Mouse (Mus musculus) midbrain, embryonic 12.5 days (tissue): Measurements from ENCODE around the gene Gm8909. TPM values are rescaled to one million over a fixed set of nuclear protein-coding genes. Genes with fewer than 3 reads are reported as not detected.
"Not testable (repeated sequence)": the region's sequence is repeated elsewhere in the genome, so short reads cannot be mapped to it uniquely, and the experiment has no call there.

Experiments
- ATAC-seq: fragments of 200-750 bp; cut with Nextera tagmentation; 2 replicates; pipeline ENCODE4 v1.8.0; 2017; ENCODE audit warnings: low read depth, moderate TSS enrichment, moderate library complexity; ENCODE audit not compliant: low FRiP score
- H3K27ac ChIP-seq: fragments of 300-500 bp; sonication (generic); replicated peaks from 2 replicates; pipeline ENCODE4 v1.5.1; 2016; ENCODE audit warnings: mild to moderate bottlenecking
- H3K27me3 ChIP-seq: fragments of 300-500 bp; sonication (generic); 2 replicates; pipeline ENCODE4 v1.6.1; 2016; ENCODE audit warnings: mild to moderate bottlenecking
- H3K36me3 ChIP-seq: fragments of 300-500 bp; sonication (generic); 2 replicates; pipeline ENCODE4 v1.6.1; 2016
- H3K4me1 ChIP-seq: fragments of 300-500 bp; sonication (generic); 2 replicates; pipeline ENCODE4 v1.6.1; 2016
- H3K4me2 ChIP-seq: fragments of 300-500 bp; sonication (generic); replicated peaks from 2 replicates; pipeline ENCODE4 v1.6.1; 2016; ENCODE audit warnings: mild to moderate bottlenecking, moderate library complexity
- H3K4me3 ChIP-seq: fragments of 300-500 bp; sonication (generic); 2 replicates; pipeline ENCODE4 v1.5.1; 2016; ENCODE audit warnings: mild to moderate bottlenecking
- H3K9ac ChIP-seq: fragments of 300-500 bp; sonication (generic); replicated peaks from 2 replicates; pipeline ENCODE4 v1.6.1; 2016; ENCODE audit warnings: mild to moderate bottlenecking, moderate library complexity
- H3K9me3 ChIP-seq: fragments of 300-500 bp; sonication (generic); 2 replicates; pipeline ENCODE4 v1.6.1; 2016; ENCODE audit warnings: mild to moderate bottlenecking
- WGBS: fragments of 180-500 bp; shearing (Covaris S2); methylation state at CpG from one replicate; pipeline ENCODE4 v1.1.7; 2016; 5-methylcytosine and 5-hydroxymethylcytosine counted together
- polyA plus RNA-seq: library from polyadenylated mRNA; unstranded; fragments of >200 nt; fragmentation: Nextera tagmentation; extraction: Ambion mirVana; gene quantifications from 2 replicates; pipeline ENCODE4 v1.2.1, GENCODE M21; 2016

The Gm8909 gene
- polyA plus RNA-seq, 1 experiment from 2014 or later, result not detected

DNA sequence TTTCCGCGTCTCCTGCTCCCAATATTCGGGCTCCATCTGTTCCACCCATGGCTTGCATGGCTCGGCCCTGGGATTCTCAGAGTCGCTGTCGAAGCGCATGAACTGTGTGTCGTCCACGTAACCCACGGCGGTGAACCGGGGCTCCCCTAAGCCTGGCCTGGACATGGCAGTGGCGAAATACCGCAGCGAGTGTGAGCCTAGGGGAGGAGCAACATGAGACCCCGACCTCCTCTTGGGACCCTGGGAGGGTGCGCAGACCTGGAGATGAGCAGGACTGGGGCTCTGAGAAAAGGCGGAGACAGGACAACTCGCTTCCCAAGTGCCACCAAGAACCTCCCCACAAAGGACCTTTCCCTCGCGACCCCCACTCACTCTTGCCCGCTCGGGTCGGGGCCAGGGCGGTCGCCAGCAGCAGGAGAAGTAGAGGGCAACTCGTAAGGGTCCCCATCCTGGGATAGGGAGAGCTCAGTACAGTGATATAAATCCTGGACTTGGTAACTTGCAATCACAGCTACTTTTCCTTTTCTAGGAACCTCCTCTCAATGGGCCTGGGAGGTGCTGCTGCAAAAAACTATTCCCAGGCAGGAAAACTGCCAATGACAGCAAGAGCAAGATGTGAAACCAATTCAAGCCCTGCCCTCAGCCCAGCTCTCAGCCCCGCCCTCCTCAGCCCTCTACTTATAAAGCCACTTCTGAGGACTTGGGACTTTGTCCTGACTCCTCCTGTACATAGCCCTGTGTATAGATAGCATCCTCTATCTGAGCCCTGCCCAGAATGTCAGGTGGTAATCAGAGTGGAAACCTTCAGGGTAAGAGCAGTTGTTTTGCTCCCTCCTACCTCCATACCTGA lies 39.1 kb downstream of the Gm8909 start, which contains the start of gene Gm7030:
Gm7030 (minus strand) TSS at position 458 of the 850 bp plus-strand sequence.
- H3K27me3 ChIP-seq, H3K9me3 ChIP-seq, ATAC-seq, H3K4me1 ChIP-seq, H3K4me3 ChIP-seq, H3K27ac ChIP-seq, H3K9ac ChIP-seq, H3K4me2 ChIP-seq, H3K36me3 ChIP-seq: not testable (repeated sequence)
- WGBS, result 28% methylated on average over 28 of the region's 28 CpGs

DNA sequence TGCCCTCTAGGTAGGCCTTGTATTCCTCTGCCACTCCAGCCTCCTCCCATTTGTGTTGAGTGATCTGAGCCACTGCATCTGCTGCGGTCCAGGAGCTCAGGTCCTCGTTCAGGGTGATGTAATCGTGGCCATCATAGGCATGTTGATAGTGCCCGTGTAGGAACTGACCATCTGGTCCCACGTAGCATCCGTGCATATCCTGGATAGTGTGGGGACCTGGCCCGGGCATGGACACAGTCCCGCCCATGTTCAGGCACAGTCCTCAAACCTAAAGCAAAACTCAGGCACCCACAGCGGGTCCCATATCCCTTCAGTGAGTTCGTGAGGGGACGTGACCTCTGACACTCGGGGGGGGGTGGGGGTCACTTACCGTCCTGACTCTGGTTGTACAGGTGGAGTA lies 39.8 kb downstream of the Gm8909 start:
- H3K4me1 ChIP-seq, H3K27me3 ChIP-seq, ATAC-seq, H3K36me3 ChIP-seq, H3K4me2 ChIP-seq, H3K9ac ChIP-seq, H3K9me3 ChIP-seq, H3K4me3 ChIP-seq, H3K27ac ChIP-seq: not testable (repeated sequence)
- WGBS, result 67% methylated on average over 11 of the region's 13 CpGs

DNA sequence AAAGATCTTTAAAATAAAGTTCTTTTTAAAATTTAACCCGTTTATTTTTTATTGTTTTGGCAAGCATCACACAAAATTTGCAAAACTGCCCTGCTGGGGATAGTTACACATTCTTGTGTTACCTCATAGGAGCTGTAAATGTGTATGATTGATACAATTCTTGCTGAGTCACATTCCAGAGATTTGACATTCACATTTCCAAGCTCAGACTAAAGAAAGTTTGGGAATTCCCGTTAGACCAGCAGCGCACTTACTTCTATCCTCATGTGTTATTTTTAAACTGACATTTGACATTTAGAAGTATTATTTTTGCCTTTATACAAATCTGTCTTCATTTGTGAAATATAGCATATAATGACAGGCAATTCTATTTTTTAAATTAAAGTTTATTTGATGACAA lies 44.2 kb downstream of the Gm8909 start:
- not testable (repeated sequence) for H3K4me3 ChIP-seq, ATAC-seq, H3K9ac ChIP-seq, H3K27ac ChIP-seq, H3K36me3 ChIP-seq, H3K4me2 ChIP-seq, H3K9me3 ChIP-seq, H3K4me1 ChIP-seq
- H3K27me3 ChIP-seq, result peaks cover 38% of the 10 kb centered on the region
- 78% methylated on average over 3 of the region's 3 CpGs for WGBS

DNA sequence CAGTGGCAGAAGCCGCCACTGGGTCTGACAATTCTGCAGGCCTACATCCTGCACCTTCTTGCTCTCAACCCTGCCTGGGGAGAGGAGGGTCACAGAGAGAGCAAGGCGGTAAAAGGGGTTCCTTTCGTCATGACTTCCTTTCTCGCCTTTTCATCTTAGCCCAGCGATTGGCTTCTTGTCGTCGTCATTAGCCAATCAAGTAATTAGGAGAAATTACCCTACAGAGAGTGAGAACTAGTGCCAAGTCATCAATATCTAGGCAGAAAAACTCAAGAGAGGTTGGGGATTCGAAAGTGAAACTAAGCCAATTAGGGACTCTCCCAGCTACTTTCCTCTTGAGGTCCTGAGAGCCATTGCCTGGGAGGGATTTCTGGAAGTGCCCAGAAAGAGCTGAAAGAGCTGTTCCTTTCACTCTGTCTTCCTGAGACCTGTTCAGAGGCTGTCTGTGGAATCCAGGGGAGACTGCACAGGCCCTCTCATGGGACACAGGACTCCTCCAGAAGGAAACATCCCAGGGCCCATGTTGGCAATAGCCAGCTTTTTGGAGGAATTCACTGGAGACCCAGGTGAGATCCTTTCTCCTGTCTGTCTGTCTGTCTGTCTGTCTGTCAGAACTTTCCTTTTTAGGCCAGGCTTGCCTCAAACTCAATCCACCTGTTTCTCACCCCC lies 46.9 kb downstream of the Gm8909 start, which contains the start of gene Gm19684:
Gm19684 (plus strand) TSS at position 327 of the 669 bp plus-strand sequence.
- not testable (repeated sequence) for H3K9ac ChIP-seq, ATAC-seq, H3K4me1 ChIP-seq, H3K4me2 ChIP-seq, H3K36me3 ChIP-seq, H3K4me3 ChIP-seq, H3K27ac ChIP-seq, H3K9me3 ChIP-seq
- WGBS, result 10% methylated on average over 8 of the region's 8 CpGs
- H3K27me3 ChIP-seq, result peaks cover 42% of the 10 kb centered on the region

DNA sequence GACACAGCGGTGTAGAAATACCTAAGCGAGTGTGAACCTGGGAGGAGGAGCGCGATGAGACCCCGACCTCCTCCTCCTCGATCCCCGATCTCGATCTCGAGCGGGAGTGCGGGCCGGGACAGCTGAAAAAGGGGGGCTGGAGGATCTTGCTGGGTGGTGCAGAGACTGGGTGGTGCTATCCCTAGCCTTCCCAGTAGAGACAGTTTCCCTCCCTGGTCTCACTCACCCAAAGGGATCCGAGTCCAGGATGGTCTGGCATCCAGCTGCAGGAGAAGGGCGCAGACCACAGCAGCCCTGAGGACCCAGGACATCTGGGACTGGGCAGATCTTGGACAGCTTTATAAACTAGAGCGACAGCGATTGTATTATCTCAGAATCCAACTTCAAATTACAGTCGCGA lies 47.5 kb downstream of the Gm8909 start:
- H3K27me3 ChIP-seq, result peaks cover 42% of the 10 kb centered on the region
- not testable (repeated sequence) for H3K4me3 ChIP-seq, H3K36me3 ChIP-seq, ATAC-seq, H3K4me1 ChIP-seq, H3K27ac ChIP-seq, H3K9ac ChIP-seq, H3K9me3 ChIP-seq, H3K4me2 ChIP-seq
- 23% methylated on average over 18 of the region's 18 CpGs for WGBS

DNA sequence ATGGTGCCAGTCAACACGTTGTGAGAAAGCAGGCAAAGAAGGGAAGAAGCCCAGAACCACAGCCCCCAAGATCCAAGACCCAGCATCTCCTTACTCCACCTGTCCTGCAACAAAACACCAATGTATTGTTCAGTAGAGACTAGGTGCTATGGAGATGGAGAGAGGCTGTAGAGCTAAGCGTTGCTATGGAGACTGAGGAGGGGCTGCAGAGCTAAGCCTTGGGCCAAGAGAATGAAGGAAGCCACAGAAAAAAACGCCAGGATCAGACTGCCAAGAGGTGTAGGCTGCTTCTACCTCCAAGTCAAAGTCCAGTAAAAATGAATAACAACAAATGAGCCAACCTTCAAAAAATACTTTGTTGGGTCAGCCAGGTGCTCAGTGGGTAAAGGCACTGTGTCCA lies 51.8 kb downstream of the Gm8909 start:
- WGBS, result 14% methylated on average over 3 of the region's 3 CpGs

More for the DNA sequence above, 51.8 kb downstream of the Gm8909 start:
- not testable (repeated sequence) for H3K4me3 ChIP-seq, H3K36me3 ChIP-seq, H3K9me3 ChIP-seq, H3K4me1 ChIP-seq, H3K9ac ChIP-seq, ATAC-seq, H3K27ac ChIP-seq, H3K4me2 ChIP-seq
- H3K27me3 ChIP-seq, result peaks cover 44% of the 10 kb centered on the region

Other genes with a start within 250 kb of the Gm8909 start
- 104 and 118 TPM in 2 replicates for gene Abcf1, start 198.8 kb downstream of the Gm8909 start, polyA plus RNA-seq
- gene Gnl1, start 188.7 kb downstream of the Gm8909 start, polyA plus RNA-seq, result 48.5 and 52.0 TPM in 2 replicates
- gene Prr3, start 188.3 kb downstream of the Gm8909 start, polyA plus RNA-seq, result 49.2 and 53.4 TPM in 2 replicates
- gene H2-T24, start 148.0 kb downstream of the Gm8909 start, polyA plus RNA-seq, result 4.1 and 5.0 TPM in 2 replicates
- gene H2-T23, start 135.7 kb downstream of the Gm8909 start, polyA plus RNA-seq, result 4.2 and 6.1 TPM in 2 replicates
- gene H2-T22, start 125.8 kb downstream of the Gm8909 start, polyA plus RNA-seq, result 6.4 and 6.8 TPM in 2 replicates
- gene Gm6034, start 125.6 kb downstream of the Gm8909 start, polyA plus RNA-seq, result not detected in 2 replicates
- gene Gm11127, start 110.2 kb downstream of the Gm8909 start, polyA plus RNA-seq, result not detected in 2 replicates
- not detected in 2 replicates for gene Gm19684, start 46.9 kb downstream of the Gm8909 start, polyA plus RNA-seq
- not detected in 2 replicates for gene Gm7030, start 39.1 kb downstream of the Gm8909 start, polyA plus RNA-seq
- gene H2-T3, start 21.8 kb upstream of the Gm8909 start, polyA plus RNA-seq, result not detected in 2 replicates
- gene Rpp21, start 89.5 kb upstream of the Gm8909 start, polyA plus RNA-seq, result 83.5 and 88.2 TPM in 2 replicates
- gene Trim39, start 103.7 kb upstream of the Gm8909 start, polyA plus RNA-seq, result 27.4 and 27.6 TPM in 2 replicates
- 0.27 and 0.37 TPM in 2 replicates for gene H2-M10.2, start 118.0 kb upstream of the Gm8909 start, polyA plus RNA-seq
- gene H2-M10.1, start 157.6 kb upstream of the Gm8909 start, polyA plus RNA-seq, result not detected in 2 replicates
- not detected in 2 replicates for gene H2-M10.3, start 199.9 kb upstream of the Gm8909 start, polyA plus RNA-seq